Mouse (Mus musculus): ENCODE data around the gene Slc35c2.

The Slc35c2 gene

DNA sequence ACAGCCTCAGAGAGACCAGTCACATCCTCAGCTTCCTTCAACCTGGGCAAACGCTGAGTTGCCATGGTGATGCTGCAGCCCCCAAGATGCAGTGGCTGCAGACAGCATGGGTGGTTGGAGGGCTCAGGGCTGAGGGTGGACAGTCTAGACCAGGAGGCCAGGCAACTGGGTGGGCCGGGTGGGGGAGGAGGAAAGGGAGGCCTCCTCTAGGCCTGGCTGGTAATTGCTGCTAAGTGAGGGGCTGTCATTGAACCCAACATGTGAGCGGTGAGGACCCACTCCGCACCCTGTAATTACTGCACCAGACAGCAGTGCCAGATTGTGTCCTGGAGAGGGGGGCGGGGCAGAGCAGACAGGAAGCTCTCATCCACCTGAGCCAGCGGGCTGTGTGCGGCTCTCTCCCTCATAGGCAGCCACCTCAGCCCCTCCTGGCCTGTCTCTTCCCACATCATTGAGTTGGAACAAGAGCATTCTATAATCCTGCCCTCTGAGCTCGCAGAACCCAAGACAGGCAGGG lies 12.5 kb downstream of the Slc35c2 start:
- no peak for DNase-seq (ENCODE audit: low spot score in 2 of 2)

- DNase-seq (ENCODE audit: low spot score in 2 of 2), result no peak
Observed at GRCm38 (mm10) chr2:165273589-165273988, 14.1 kb downstream of the Slc35c2 start.

- DNase-seq (ENCODE audit: low spot score in 2 of 2), result no peak
Observed at GRCm38 (mm10) chr2:165271326-165271725, 16.3 kb downstream of the Slc35c2 start.

GRCm38 (mm10) chr2:165270858-165271257 lies 16.8 kb downstream of the Slc35c2 start:
- no peak for DNase-seq (ENCODE audit: low spot score in 2 of 2)

DNA sequence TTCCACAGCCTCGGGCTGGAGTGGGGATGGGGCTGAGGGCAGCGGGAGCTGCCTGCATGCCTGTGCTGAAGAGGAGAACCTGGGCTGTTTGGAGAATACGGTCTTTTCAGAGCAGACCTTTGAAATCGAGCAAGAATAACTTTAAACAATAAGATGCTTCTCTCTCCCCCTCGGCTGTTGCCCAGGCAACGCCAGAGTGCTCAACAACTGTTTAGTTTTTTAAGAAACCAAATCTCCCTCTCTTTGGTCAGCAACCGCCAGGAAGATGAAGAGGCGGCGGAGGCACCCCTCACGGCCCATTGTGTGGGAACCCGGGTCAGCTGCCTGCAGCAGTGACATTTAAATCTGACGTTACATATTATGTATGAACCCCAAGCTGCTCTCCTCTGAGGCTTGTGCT lies 20.9 kb downstream of the Slc35c2 start:
- DNase-seq (ENCODE audit: low spot score in 2 of 2), result no peak

GRCm38 (mm10) chr2:165263861-165264260 lies 23.8 kb downstream of the Slc35c2 start:
- no peak for DNase-seq (ENCODE audit: low spot score in 2 of 2)

GRCm38 (mm10) chr2:165262274-165262990 lies 25.2 kb downstream of the Slc35c2 start:
- no peak for DNase-seq (ENCODE audit: low spot score in 2 of 2)

GRCm38 (mm10) chr2:165259859-165260258 lies 27.8 kb downstream of the Slc35c2 start:
- DNase-seq (ENCODE audit: low spot score in 2 of 2), result no peak

DNA sequence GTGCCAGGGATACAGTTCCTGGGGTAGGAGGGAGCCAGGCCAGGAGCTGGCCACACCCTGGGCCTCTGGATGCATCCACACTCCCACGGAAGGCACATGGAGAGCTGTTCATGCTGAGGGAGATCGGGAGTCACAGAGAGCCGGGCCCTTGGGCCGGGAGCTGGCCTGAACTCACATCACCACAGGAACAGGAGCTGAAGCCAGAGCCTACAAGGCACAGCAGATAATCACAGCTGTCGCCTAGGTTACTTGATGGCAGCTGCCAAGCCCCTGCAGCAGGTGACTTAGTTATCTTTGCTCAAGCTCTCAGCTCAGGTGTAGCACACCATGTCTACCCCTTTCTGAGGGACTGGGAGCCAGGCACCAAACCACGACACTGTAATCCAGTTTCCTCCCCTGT lies 29.3 kb downstream of the Slc35c2 start:
- DNase-seq (ENCODE audit: low spot score in 2 of 2), result no peak

GRCm38 (mm10) chr2:165257151-165257834 lies 30.4 kb downstream of the Slc35c2 start:
- no peak for DNase-seq (ENCODE audit: low spot score in 2 of 2)

GRCm38 (mm10) chr2:165256213-165256612 lies 31.5 kb downstream of the Slc35c2 start:
- no peak for DNase-seq (ENCODE audit: low spot score in 2 of 2)

GRCm38 (mm10) chr2:165253867-165254266 lies 33.8 kb downstream of the Slc35c2 start:
- no peak for DNase-seq (ENCODE audit: low spot score in 2 of 2)

- no peak for DNase-seq (ENCODE audit: low spot score in 2 of 2)
Observed at GRCm38 (mm10) chr2:165253269-165253668, 34.4 kb downstream of the Slc35c2 start.

GRCm38 (mm10) chr2:165252801-165253200 lies 34.9 kb downstream of the Slc35c2 start:
- DNase-seq (ENCODE audit: low spot score in 2 of 2), result no peak

DNA sequence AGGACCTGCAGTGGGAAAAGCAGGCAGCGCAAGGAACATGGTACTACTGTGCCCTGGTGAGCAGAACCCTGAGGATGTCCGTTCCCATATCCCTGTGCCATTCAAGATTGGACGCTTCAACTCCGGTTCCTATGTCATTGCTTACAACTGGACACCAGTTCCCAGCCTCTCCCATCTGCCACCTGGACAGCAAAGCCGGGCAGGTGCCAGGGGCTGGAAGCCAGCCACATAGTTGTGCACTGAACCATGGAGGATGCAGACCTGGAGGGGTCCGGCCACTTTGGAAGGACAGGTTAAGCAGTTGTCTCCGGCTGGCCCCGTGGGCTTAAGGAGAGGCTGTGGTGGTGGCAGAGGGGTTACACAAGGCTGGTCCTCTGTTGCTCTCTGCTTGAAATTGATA lies 35.3 kb downstream of the Slc35c2 start:
- no peak for DNase-seq (ENCODE audit: low spot score in 2 of 2)

- no peak for DNase-seq (ENCODE audit: low spot score in 2 of 2)
Observed at GRCm38 (mm10) chr2:165250903-165251302, 36.8 kb downstream of the Slc35c2 start.

DNA sequence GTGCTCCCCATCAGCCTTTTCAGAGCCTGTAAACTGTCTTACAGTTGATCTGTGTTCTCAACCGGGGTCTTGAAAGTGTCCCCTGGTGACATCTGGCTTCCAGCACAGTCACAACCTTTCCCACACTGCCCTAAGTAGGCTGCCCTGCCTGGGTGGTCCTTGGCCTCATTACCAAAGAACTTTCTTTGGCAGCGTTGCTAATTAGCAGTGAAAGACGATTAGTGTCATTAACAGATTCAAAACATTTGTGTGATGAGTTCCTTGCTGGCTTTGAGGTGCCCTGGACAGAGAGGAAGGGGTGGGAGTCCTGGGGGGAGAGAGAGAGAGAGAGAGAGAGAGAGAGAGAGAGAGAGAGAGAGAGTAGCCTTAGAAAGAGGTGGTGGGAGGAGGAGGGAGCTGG lies 38.7 kb downstream of the Slc35c2 start:
- DNase-seq (ENCODE audit: low spot score in 2 of 2), result no peak

DNA sequence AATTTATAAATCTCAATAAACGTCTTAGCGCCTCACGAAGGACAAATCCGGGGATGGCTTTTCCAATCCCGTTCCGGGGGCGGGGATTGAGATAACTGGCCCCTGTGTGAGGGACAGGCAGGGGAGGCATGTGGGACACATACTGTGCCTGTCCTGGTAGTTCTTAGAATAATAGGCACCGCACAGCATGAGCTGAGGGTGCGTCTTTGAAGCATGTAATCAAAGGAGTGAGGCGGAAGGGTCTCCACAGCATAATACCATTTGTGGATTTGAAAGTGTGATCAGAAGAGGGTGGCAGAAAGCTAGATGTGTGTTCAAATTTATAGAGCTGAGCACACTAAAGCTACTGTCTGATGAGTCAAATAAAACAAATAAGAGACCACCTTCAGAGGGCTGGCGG lies 41.3 kb downstream of the Slc35c2 start:
- no peak for DNase-seq (ENCODE audit: low spot score in 2 of 2)

DNA sequence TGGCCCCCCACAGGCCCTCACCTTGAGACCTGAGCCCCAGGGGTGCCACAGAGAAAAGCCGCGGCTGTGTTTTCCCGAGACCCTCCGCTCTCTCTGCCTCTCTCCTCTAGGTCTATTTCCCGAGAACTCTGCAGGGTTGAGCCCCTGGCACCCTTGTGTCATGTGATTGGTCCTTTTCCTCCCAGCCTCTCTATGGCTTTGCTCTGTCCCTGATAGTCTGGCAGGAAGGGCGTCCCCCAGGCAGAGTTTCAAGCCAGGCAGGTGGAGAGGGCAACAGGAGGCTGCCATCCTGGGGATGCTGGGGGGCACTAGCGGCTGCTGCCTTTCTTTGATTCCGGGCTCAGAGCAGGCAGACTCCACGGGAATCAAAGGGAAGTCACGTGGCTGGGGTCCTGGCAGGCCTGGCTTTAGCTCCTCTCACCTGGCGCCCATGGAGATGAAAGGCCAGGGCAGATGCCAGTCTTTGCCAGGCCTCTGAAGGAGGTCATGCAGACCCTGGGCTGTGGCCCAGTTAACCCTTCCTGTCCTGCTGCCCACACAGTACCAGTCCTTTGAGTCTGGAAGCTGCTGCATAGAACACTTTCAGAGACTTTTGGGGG lies 44.4 kb downstream of the Slc35c2 start:
- no peak for DNase-seq (ENCODE audit: low spot score in 2 of 2)

- DNase-seq (ENCODE audit: low spot score in 2 of 2), result no peak
Observed at GRCm38 (mm10) chr2:165242575-165242974, 45.1 kb downstream of the Slc35c2 start.

- no peak for DNase-seq (ENCODE audit: low spot score in 2 of 2)
Observed at GRCm38 (mm10) chr2:165241786-165242185, 45.9 kb downstream of the Slc35c2 start.

- no peak for DNase-seq (ENCODE audit: low spot score in 2 of 2)
Observed at GRCm38 (mm10) chr2:165240371-165240770, 47.3 kb downstream of the Slc35c2 start.
